Mouse (Mus musculus): ENCODE measurements at regions not wholly inside any gene's neighbourhood (a gene's known extent, or its start where the extent isn't known, plus 50 kb on each side); places are given as distances from the start of the nearest gene placed in this dataset.

- TF ChIP-seq CTCF (IDR thresholded peaks at IDR 0.05; ENCODE audit: insufficient read depth, low read length) (no peak), POLR2A (IDR thresholded peaks at IDR 0.05; ENCODE audit: borderline replicate concordance, extremely low read depth, low read depth, low read length) (no peak)
Measured at GRCm38 (mm10) chr7:133286216-133286615, 162.1 kb upstream of the Ctbp2 start.
